Mouse (Mus musculus) forebrain, embryonic 16.5 days (tissue): ENCODE results near the gene Ptpa. TPM values are rescaled to one million over a fixed set of nuclear protein-coding genes. Genes with fewer than 3 reads are reported as not detected.

Experiments
- ATAC-seq: fragments of 200-750 bp; cut with Nextera tagmentation; 2 replicates; pipeline ENCODE4 v1.8.0; 2017; ENCODE audit warnings: mild to moderate bottlenecking, moderate library complexity
- H3K27ac ChIP-seq: fragments of 300-500 bp; sonication (generic); 2 replicates; pipeline ENCODE4 v1.5.1; 2014; ENCODE audit warnings: low read length, control low read depth
- H3K27me3 ChIP-seq: fragments of 300-500 bp; sonication (generic); replicated peaks from 2 replicates; pipeline ENCODE4 v1.6.1; 2014; ENCODE audit warnings: low read length; ENCODE audit not compliant: control insufficient read depth, insufficient read depth
- H3K36me3 ChIP-seq: fragments of 300-500 bp; sonication (generic); 2 replicates; pipeline ENCODE4 v1.6.1; 2014; ENCODE audit not compliant: control insufficient read depth, insufficient read depth
- H3K4me1 ChIP-seq: fragments of 300-500 bp; sonication (generic); replicated peaks from 2 replicates; pipeline ENCODE4 v1.6.1; 2014; ENCODE audit warnings: low read length; ENCODE audit not compliant: control insufficient read depth, insufficient read depth
- H3K4me2 ChIP-seq: fragments of 300-500 bp; sonication (generic); 2 replicates; pipeline ENCODE4 v1.6.1; 2014; ENCODE audit warnings: mild to moderate bottlenecking, low read length, control low read depth
- H3K4me3 ChIP-seq: fragments of 300-500 bp; sonication (generic); replicated peaks from 2 replicates; pipeline ENCODE4 v1.5.1; 2014; ENCODE audit warnings: mild to moderate bottlenecking, low read length, control low read depth
- H3K9ac ChIP-seq: fragments of 300-500 bp; sonication (generic); replicated peaks from 2 replicates; pipeline ENCODE4 v1.6.1; 2014; ENCODE audit warnings: low read depth, low read length, control low read depth
- H3K9me3 ChIP-seq: fragments of 300-500 bp; sonication (generic); 2 replicates; pipeline ENCODE4 v1.6.1; 2016; ENCODE audit warnings: low read length; ENCODE audit not compliant: control insufficient read depth
- WGBS: fragments of 180-500 bp; shearing (Covaris S2); extraction: QIAGEN DNeasy Blood & Tissue Kit; methylation state at CpG from one replicate; pipeline ENCODE4 v1.1.7; 2014; 5-methylcytosine and 5-hydroxymethylcytosine counted together
- polyA plus RNA-seq: library from polyadenylated mRNA; unstranded; fragments of >200 nt; fragmentation: Nextera tagmentation; extraction: Ambion mirVana; gene quantifications from 2 replicates; pipeline ENCODE4 v1.2.1, GENCODE M21; 2015

The Ptpa gene
- polyA plus RNA-seq, 1 experiment from 2014 or later, result 163 TPM

GRCm38 (mm10) chr2:30472731-30473351 is 57.0 kb downstream of the Ptpa start:
- H3K9ac ChIP-seq, result peak overlapping the region; percentile 90
- 0% methylated on average over 60 of the region's 60 CpGs for WGBS
- H3K27ac ChIP-seq, result peak overlapping the region; percentile 90
- peak overlapping the region; percentile 100 for H3K4me2 ChIP-seq
- ATAC-seq, result no peak
- peak overlapping the region; percentile 90 for H3K4me3 ChIP-seq
- no peaks in the 10 kb centered on the region for H3K9me3 ChIP-seq
- peaks cover 31% of the 10 kb centered on the region for H3K4me1 ChIP-seq
- H3K36me3 ChIP-seq, result no peaks in the 10 kb centered on the region
- H3K27me3 ChIP-seq, result 0 out of 2 replicates have a peak, but pooled peaks cover 2% of the 10 kb centered on the region

- Histone ChIP-seq H3K4me2 (peak overlapping the region; percentile 100), H3K9ac (peak overlapping the region; percentile 90), H3K27me3 (no peaks in the 10 kb centered on the region), H3K9me3 (no peaks in the 10 kb centered on the region), H3K4me3 (peak overlapping the region; percentile 90), H3K4me1 (peaks cover 28% of the 10 kb centered on the region), H3K27ac (peak overlapping the region; percentile 90), H3K36me3 (no peaks in the 10 kb centered on the region)
- 0% methylated on average over 71 of the region's 80 CpGs for WGBS
- ATAC-seq, result peak; percentile 36
These were observed 57.7 kb downstream of the Ptpa start for GRCm38 (mm10) chr2:30473431-30474031.

- Histone ChIP-seq H3K27me3 (no peaks in the 10 kb centered on the region), H3K4me2 (peak within 1 kb of the TSS; percentile 100), H3K9ac (peak within 1 kb of the TSS; percentile 90), H3K27ac (peak within 1 kb of the TSS; percentile 90), H3K4me3 (peak within 1 kb of the TSS; percentile 90), H3K9me3 (no peaks in the 10 kb centered on the region), H3K4me1 (peaks cover 23% of the 10 kb centered on the region), H3K36me3 (no peaks in the 10 kb centered on the region)
- ATAC-seq, result peak; percentile 91
- under 1% methylated on average over 37 of the region's 37 CpGs for WGBS
These were observed 58.2 kb downstream of the Ptpa start, which contains the start of gene Ier5l for GRCm38 (mm10) chr2:30474039-30474438. Gene Ier5l, minus strand, starts transcription at chr2:30474219.

GRCm38 (mm10) chr2:30474776-30475175 is 58.9 kb downstream of the Ptpa start:
- Histone ChIP-seq H3K27me3 (no peaks in the 10 kb centered on the region), H3K9ac (no peak overlapping the region), H3K9me3 (no peaks in the 10 kb centered on the region), H3K4me2 (peak overlapping the region; percentile 100), H3K36me3 (no peaks in the 10 kb centered on the region), H3K4me1 (peaks cover 20% of the 10 kb centered on the region), H3K4me3 (peak overlapping the region; percentile 90; the same call in 1 of the 2 replicates), H3K27ac (no peak overlapping the region)
- ATAC-seq, result no peak
- 32% methylated on average over 4 of the region's 4 CpGs for WGBS

- Histone ChIP-seq H3K4me1 (peaks cover 16% of the 10 kb centered on the region), H3K4me3 (no peak overlapping the region), H3K9me3 (no peaks in the 10 kb centered on the region), H3K36me3 (no peaks in the 10 kb centered on the region), H3K27ac (no peak overlapping the region), H3K27me3 (no peaks in the 10 kb centered on the region), H3K4me2 (no peak overlapping the region), H3K9ac (no peak overlapping the region)
- no peak for ATAC-seq
- 82% methylated on average over 7 of the region's 7 CpGs for WGBS
These were observed 59.6 kb downstream of the Ptpa start for GRCm38 (mm10) chr2:30475457-30475856.

- no peak overlapping the region for H3K9ac ChIP-seq
- no peak overlapping the region for H3K27ac ChIP-seq
- no peak overlapping the region for H3K4me3 ChIP-seq
- H3K4me1 ChIP-seq, result peaks cover 9% of the 10 kb centered on the region
- no peak overlapping the region for H3K4me2 ChIP-seq
- no peaks in the 10 kb centered on the region for H3K27me3 ChIP-seq
- ATAC-seq, result no peak
- no peaks in the 10 kb centered on the region for H3K9me3 ChIP-seq
- H3K36me3 ChIP-seq, result no peaks in the 10 kb centered on the region
- WGBS, result 76% methylated on average over 2 of the region's 2 CpGs
These were observed 60.4 kb downstream of the Ptpa start for GRCm38 (mm10) chr2:30476241-30476640.

GRCm38 (mm10) chr2:30478526-30478925 is 62.7 kb downstream of the Ptpa start:
- Histone ChIP-seq H3K36me3 (no peaks in the 10 kb centered on the region), H3K9me3 (no peaks in the 10 kb centered on the region)
- 50% methylated on average over 1 of the region's 1 CpGs for WGBS

GRCm38 (mm10) chr2:30487597-30487996 is 71.8 kb downstream of the Ptpa start:
- no peaks in the 10 kb centered on the region for H3K4me1 ChIP-seq
- no peaks in the 10 kb centered on the region for H3K36me3 ChIP-seq
- H3K4me3 ChIP-seq, result no peak overlapping the region
- no peak overlapping the region for H3K9ac ChIP-seq
- WGBS, result 45% methylated on average over 7 of the region's 7 CpGs
- H3K27me3 ChIP-seq, result no peaks in the 10 kb centered on the region
- H3K9me3 ChIP-seq, result no peaks in the 10 kb centered on the region
- H3K27ac ChIP-seq, result no peak overlapping the region
- no peak overlapping the region for H3K4me2 ChIP-seq
- no peak for ATAC-seq

More at GRCm38 (mm10) chr2:30478526-30478925, 62.7 kb downstream of the Ptpa start:
- no peak for ATAC-seq
- Histone ChIP-seq H3K27me3 (no peaks in the 10 kb centered on the region), H3K4me3 (no peak overlapping the region), H3K4me1 (peaks cover 5% of the 10 kb centered on the region), H3K4me2 (no peak overlapping the region), H3K27ac (no peak overlapping the region), H3K9ac (no peak overlapping the region)

GRCm38 (mm10) chr2:30490384-30490783 is 74.5 kb downstream of the Ptpa start:
- Histone ChIP-seq H3K9me3 (no peaks in the 10 kb centered on the region), H3K9ac (no peak overlapping the region), H3K36me3 (no peaks in the 10 kb centered on the region), H3K27me3 (no peaks in the 10 kb centered on the region), H3K4me1 (no peaks in the 10 kb centered on the region), H3K4me2 (no peak overlapping the region), H3K4me3 (no peak overlapping the region), H3K27ac (no peak overlapping the region)
- ATAC-seq, result no peak
- 71% methylated on average over 2 of the region's 2 CpGs for WGBS
